Mouse (Mus musculus) kidney, adult 2 months (tissue): ENCODE measurements around the gene Tmem242.

Experiments used
- CTCF ChIP-seq: fragments of 200-500 bp; conservative IDR thresholded peaks from 2 replicates; pipeline ENCODE4 v1.5.1; 2011; ENCODE audit warnings: low read depth, mild to moderate bottlenecking, control low read depth, low read length, moderate library complexity, mixed read lengths; ENCODE audit not compliant: insufficient read depth, insufficient read length
- POLR2A ChIP-seq: fragments of 200-500 bp; IDR thresholded peaks from one replicate; pipeline ENCODE4 v1.6.1; 2011; ENCODE audit warnings: low read depth, low read length, control low read depth

GRCm38 (mm10) chr17:5412740-5413139, 27.3 kb downstream of the Tmem242 start:
- no peak for TF ChIP-seq CTCF
- TF ChIP-seq POLR2A, result no peak
